Mouse (Mus musculus) B cell, adult 2 months (primary cell): ENCODE data around the gene Myh3.
A peak's percentile ranks its signal among the peaks of the same experiment; 100 is the strongest.

Experiments
- DNase-seq, 2 experiments: peaks; one replicate each; pipeline ENCODE4 v3.0.0; 2022

Myh3 gene

GRCm38 (mm10) chr11:67078000-67078399 lies at the start of gene Myh3:
Myh3 (plus strand) TSS chr11:67078300.
- no peak for DNase-seq

- no peak for DNase-seq
These were observed 47.0 kb upstream of the Myh3 start for GRCm38 (mm10) chr11:67030904-67031602.

GRCm38 (mm10) chr11:67031603-67031915 lies 46.5 kb upstream of the Myh3 start:
- no peak for DNase-seq

- no peak for DNase-seq
These were observed 43.2 kb upstream of the Myh3 start for GRCm38 (mm10) chr11:67034775-67035485.

GRCm38 (mm10) chr11:67036229-67036628 lies 41.9 kb upstream of the Myh3 start:
- no peak for DNase-seq

DNA sequence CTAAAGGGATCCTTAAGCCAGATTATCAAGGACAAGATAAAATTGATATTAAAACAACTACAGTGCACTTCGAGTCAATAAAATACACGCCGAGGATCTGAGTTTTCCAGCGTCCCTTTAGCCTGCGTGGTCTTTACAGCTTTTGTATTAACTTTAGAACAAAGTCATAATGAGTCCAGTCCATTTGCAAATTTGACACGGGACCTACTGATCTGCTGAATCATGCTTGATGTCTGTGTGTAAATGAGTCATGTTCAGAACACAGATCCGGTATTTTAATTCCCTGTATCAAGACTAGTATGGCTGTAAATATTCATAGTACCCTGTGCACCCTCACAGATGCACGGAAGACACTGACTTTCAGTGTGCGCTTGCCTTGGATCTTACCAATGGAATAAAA lies 41.2 kb upstream of the Myh3 start:
- DNase-seq = no peak

DNA sequence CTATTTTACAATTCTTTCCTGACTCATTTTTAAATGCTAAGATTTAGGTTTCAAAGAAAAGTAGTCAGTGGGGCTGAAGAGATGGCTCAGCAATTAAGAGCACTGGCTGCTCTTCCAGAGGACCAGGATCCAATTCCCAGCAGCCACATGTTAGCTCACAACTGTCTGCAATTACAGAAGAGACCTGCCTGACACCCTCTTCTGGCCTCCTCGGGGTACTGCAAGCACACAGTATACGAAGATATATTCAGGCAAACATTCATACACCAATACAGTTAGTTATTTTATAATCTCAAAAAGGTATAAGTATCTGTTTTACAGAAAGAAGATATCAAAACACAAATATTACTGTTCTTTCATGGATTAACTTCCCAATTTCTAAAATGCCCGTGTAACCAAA lies 38.3 kb upstream of the Myh3 start:
- peak in 1 of 2 experiments; percentile 12 for DNase-seq

DNA sequence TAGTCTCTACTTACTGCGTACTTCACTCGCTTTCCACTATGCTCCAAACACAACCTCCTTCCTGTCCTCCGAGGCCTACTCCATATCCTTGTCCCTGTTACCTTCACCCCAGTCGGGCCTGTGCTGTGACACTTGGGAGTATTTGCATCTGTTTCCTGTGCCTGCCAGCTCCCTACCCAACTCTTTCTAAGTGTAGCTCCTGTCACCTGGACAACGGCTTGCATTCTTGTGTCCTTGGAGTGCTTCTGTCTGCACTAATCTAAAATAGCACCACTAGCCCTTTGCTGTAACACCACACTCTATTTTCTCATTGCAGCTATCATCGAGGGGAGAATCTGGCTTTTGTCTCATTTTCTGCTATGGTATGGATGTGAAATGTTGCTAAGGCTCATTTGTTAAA lies 37.6 kb upstream of the Myh3 start:
- no peak for DNase-seq

- DNase-seq = no peak
These were observed 35.1 kb upstream of the Myh3 start for GRCm38 (mm10) chr11:67043007-67043406.

- no peak for DNase-seq
These were observed 33.1 kb upstream of the Myh3 start for GRCm38 (mm10) chr11:67044959-67045358.

DNA sequence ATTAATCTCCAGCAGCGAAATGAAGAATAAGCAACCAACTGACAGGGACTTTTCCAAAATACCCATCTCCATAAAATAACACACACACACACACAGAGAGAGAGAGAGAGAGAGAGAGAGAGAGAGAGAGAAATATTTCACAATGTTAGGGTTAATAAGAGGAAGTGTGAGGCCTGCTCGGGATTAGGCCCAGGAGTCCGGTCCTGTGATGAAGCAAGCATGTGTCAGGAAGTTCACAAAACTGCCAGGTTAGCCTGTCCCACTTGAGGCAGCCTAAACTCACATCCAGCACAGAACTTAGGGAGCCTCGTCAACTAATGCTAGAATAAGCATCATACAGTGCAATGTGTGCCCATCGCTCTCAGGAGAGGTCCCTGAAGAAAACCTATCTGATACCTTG lies 30.9 kb upstream of the Myh3 start:
- no peak for DNase-seq

- DNase-seq = no peak
These were observed 29.6 kb upstream of the Myh3 start for GRCm38 (mm10) chr11:67048496-67048895.

GRCm38 (mm10) chr11:67049256-67049655 lies 28.8 kb upstream of the Myh3 start:
- no peak for DNase-seq

DNA sequence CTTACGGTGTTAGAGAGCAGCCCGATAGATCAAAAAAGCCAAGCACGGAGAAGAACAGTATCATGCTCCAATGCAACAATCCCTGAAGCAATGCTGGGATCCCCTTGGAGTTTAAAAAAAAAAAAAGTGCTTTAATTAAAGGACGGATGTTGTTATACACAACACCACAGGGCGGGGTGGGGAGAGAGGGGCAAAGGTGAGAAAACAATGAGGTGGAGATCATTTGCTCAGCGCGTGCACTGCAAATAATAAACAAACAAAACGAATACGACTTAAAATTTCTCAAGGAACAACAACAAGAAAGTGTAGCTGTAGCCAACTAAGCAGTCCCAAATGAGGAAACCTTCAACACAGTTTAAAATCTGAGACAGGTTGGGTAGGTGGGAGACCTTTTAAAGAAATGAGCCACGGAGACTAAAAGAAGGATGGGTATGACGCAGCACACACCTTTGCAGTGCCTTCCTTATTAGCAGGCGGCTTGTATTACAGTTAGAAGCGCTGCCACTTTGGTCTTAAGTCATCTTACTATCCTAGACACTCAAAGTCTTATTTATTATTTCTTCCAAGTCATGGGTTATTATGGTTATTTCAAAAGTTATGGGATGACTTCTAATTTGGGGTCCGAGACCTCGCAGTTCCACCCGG lies 26.3 kb upstream of the Myh3 start:
- DNase-seq = peak in 1 of 2 experiments; percentile 2

GRCm38 (mm10) chr11:67052321-67052952 lies 25.7 kb upstream of the Myh3 start, which contains the start of the genes Adprm and Sco1:
Adprm (minus strand) TSS chr11:67052594.
Sco1 (plus strand) TSS chr11:67052670.
- peak; percentile 82 to 84 for DNase-seq

DNA sequence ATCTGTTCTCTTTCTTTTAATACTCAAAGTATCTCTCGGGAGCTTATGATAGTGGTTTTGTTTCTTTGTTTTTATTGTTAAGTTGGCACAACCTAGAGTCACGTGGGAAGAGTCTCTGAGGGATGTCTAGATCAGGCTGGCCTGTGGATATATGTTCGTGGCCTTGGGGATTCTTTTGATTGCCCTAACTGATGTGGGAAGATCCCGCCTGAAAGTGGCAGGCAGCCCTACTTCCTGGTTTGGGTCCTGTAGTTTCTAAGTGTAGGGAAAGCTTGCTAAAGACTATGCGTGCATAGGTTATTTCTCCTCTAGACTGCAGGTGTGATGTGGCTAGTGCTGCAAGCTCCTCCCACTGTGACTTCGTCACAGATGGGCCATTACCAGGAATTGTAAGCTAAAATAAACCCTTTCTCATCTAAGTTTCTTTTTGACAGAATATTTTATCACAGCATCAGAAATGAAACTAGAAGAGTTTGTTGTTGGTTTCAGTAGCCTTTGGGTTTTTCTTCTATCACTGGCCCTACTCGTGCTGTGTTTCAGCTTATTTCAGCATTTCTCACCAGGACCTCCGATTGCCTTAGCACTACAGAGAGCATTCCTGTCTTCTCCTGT lies 23.2 kb upstream of the Myh3 start:
- no peak for DNase-seq

DNA sequence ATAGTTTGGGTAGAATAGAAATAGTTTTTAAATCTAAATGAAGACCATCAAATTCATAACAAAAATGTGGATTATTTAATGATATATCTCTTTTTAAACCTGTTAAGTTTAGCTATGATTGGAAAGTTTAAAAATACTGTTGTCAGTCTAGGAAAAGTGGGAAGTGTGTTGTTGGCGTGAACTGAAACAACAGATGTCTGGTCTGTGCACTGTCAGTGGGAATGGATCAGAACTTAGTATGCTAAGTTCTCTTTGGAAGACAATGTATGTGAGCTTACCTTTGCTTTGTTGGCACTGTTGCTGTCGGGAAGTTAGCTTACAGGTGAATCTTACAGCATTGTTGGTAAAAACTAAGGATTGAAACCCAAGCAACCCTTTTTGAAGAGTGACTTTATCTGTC lies 16.8 kb upstream of the Myh3 start:
- no peak for DNase-seq

GRCm38 (mm10) chr11:67062726-67063125 lies 15.4 kb upstream of the Myh3 start:
- DNase-seq = no peak

DNA sequence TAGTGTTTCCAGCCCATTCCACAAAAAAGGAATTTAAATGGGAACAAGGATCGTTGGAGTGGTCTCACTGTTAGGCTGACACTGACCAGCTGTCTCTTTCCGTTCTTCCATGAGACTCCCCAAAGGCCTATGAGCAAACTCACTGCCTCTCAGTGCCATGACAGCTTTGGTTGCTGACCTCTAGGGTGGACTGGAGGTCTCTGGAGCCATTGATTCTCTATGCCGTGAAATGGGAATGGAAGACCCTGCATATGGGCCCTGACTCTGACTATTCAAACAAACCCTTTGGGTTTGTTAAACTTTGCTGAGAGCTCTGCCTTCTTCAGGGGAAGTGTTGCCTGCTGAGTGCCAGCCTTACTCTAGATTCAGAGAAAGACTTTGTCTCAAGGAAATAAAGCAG lies 10.4 kb upstream of the Myh3 start:
- no peak for DNase-seq

DNA sequence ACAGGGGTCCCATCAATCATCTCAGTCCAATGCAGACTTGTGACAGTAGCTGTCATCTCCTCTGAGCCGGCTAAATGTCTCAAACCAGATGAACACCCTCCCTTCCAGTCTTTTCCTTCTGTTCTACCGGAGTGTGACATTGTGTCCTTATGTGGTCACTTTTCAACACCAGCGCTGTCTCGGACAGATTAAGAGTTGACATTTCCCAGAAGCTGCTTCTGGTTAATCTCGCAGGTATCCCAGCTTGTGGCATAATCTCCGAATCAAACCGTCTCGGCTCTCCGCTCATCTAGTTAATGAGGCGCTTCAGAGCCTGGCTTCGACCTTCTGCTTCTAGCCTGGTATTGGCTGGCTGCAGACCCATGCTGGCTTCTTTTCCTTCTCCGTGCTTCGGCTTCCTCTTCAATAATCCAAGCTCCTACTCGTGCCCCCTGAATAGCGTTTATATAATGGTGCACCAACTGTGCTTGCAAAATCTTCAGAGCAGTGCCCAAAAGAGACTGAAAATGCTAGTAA lies 5.4 kb upstream of the Myh3 start:
- DNase-seq = no peak

- no peak for DNase-seq
These were observed 3.1 kb upstream of the Myh3 start for GRCm38 (mm10) chr11:67075036-67075435.

- no peak for DNase-seq
These were observed 1.3 kb upstream of the Myh3 start for GRCm38 (mm10) chr11:67076781-67077180.

- DNase-seq = no peak
These were observed 665 bp upstream of the Myh3 start for GRCm38 (mm10) chr11:67077435-67077834.
